33 mouse cellular contexts compared by ENCODE assay signal in the genomic region with DNA sequence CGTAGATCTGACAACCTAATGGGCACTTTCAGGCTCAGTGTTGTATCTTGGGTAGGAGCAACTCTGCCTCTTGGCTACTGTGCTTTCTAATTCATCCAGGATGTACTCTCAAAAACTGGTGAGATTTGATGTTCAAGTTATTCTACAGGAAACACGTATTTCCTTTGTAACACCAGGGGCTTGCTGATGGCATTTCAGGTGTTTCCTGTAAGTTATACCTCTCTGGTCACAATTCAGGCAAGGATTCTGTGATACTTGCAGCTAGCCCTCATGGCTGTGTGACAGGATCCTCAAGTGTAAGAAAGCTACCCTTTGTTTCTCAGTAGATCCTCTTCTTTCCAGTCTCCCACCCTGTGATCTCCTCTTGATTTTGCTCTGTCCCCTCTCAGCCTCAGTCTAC.
"Had no signal": no experiment of that assay in that cellular context is flagged by ENCODE, and none has a peak within 500 bp of the region (broad histone marks: within the 10 kb centered on the region; RNA-seq: fewer than 3 reads in every experiment).

No protein-coding gene starts in this region.

- H3K9me3 ChIP-seq: heart, embryonic 12.5 days; heart, embryonic 13.5 days; heart, embryonic 15.5 days; hindbrain, embryonic 10.5 days; hindbrain, embryonic 12.5 days; hindbrain, embryonic 13.5 days; hindbrain, embryonic 15.5 days; intestine, embryonic 15.5 days; kidney, embryonic 15.5 days had no signal

- H3K9ac ChIP-seq: heart, embryonic 12.5 days; heart, embryonic 13.5 days; heart, embryonic 15.5 days; hindbrain, embryonic 12.5 days; hindbrain, embryonic 13.5 days; hindbrain, embryonic 14.5 days; hindbrain, embryonic 15.5 days; intestine, embryonic 15.5 days; kidney, embryonic 15.5 days had no signal

- H3K4me1 ChIP-seq: heart, embryonic 12.5 days; heart, embryonic 13.5 days; heart, embryonic 15.5 days; hindbrain, embryonic 10.5 days; hindbrain, embryonic 12.5 days; hindbrain, embryonic 13.5 days; hindbrain, embryonic 15.5 days; intestine, embryonic 15.5 days; kidney, embryonic 15.5 days had no signal

- H3K4me2 ChIP-seq: heart, embryonic 12.5 days; heart, embryonic 13.5 days; heart, embryonic 15.5 days; hindbrain, embryonic 12.5 days; hindbrain, embryonic 13.5 days; hindbrain, embryonic 14.5 days; hindbrain, embryonic 15.5 days; intestine, embryonic 15.5 days; kidney, embryonic 15.5 days had no signal

- DNase-seq: heart, postnatal 10 days; heart, postnatal 14 days; heart, postnatal 36 days; heart, postnatal 4 days; kidney, adult 11 months; kidney, adult 18-20 months; kidney, adult 2 months; kidney, adult 8-10 months; kidney, adult 9 months; kidney, postnatal 10 days; kidney, postnatal 14 days; kidney, postnatal 25 days; kidney, postnatal 36 days; kidney, postnatal 4 days; layer of hippocampus, adult 9-11 months; layer of hippocampus, postnatal 36 days had no signal

- H3K27ac ChIP-seq: heart, embryonic 13.5 days; heart, embryonic 15.5 days; hindbrain, embryonic 10.5 days; hindbrain, embryonic 12.5 days; hindbrain, embryonic 13.5 days; hindbrain, embryonic 14.5 days; hindbrain, embryonic 15.5 days; intestine, embryonic 15.5 days; kidney, embryonic 15.5 days; kidney, postnatal 0 days; layer of hippocampus, adult 2 months; left cerebral cortex, adult 2 months had no signal

- ATAC-seq: hindbrain, embryonic 16.5 days; inflammation-experienced regulatory T-cells, adult 6 months; intestine, embryonic 15.5 days; intestine, embryonic 16.5 days; intestine, postnatal 0 days had no signal

- H3K4me3 ChIP-seq: heart, embryonic 12.5 days; heart, embryonic 13.5 days; heart, embryonic 15.5 days; hindbrain, embryonic 10.5 days; hindbrain, embryonic 12.5 days; hindbrain, embryonic 13.5 days; hindbrain, embryonic 15.5 days; intestine, embryonic 15.5 days; kidney, embryonic 15.5 days; layer of hippocampus, adult 2 months; left cerebral cortex, adult 2 months had no signal

- H3K27me3 ChIP-seq: heart, embryonic 12.5 days; heart, embryonic 13.5 days; heart, embryonic 15.5 days; hindbrain, embryonic 12.5 days; hindbrain, embryonic 13.5 days; hindbrain, embryonic 15.5 days; intestine, embryonic 15.5 days; kidney, embryonic 15.5 days had no signal

- H3K36me3 ChIP-seq: heart, embryonic 12.5 days; heart, embryonic 13.5 days; heart, embryonic 15.5 days; hindbrain, embryonic 10.5 days; hindbrain, embryonic 12.5 days; hindbrain, embryonic 13.5 days; hindbrain, embryonic 15.5 days; intestine, embryonic 15.5 days; kidney, embryonic 15.5 days had no signal
